Mouse (Mus musculus): Measurements from ENCODE around the gene Pgam2. TPM values are rescaled to one million over a fixed set of nuclear protein-coding genes. Genes with fewer than 3 reads are reported as not detected.
"Not testable (repeated sequence)": the region's sequence is repeated elsewhere in the genome, so short reads cannot be mapped to it uniquely, and the experiment has no call there.

Pgam2 gene
- total RNA-seq, 2 experiments from 2014 or later: not detected

- ATAC-seq (ENCODE audit: poor library complexity, severe bottlenecking): not testable (repeated sequence)
These were observed 6.0 kb upstream of the Pgam2 start for GRCm38 (mm10) chr11:5809487-5809886.

GRCm38 (mm10) chr11:5807956-5808355 lies 4.4 kb upstream of the Pgam2 start:
- no peak for ATAC-seq (ENCODE audit: poor library complexity, severe bottlenecking)

GRCm38 (mm10) chr11:5805711-5806110 lies 2.2 kb upstream of the Pgam2 start:
- ATAC-seq (ENCODE audit: poor library complexity, severe bottlenecking): no peak

GRCm38 (mm10) chr11:5804174-5804573 lies 641 bp upstream of the Pgam2 start:
- no peak for ATAC-seq (ENCODE audit: poor library complexity, severe bottlenecking)

- ATAC-seq (ENCODE audit: poor library complexity, severe bottlenecking): peak; percentile 39; the same call in 1 of the 2 replicates
These were observed 896 bp downstream of the Pgam2 start for GRCm38 (mm10) chr11:5802457-5803217.

- no peak for ATAC-seq (ENCODE audit: poor library complexity, severe bottlenecking)
These were observed 1.5 kb downstream of the Pgam2 start for GRCm38 (mm10) chr11:5802005-5802404.

- no peak for ATAC-seq (ENCODE audit: poor library complexity, severe bottlenecking)
These were observed 2.0 kb downstream of the Pgam2 start for GRCm38 (mm10) chr11:5801511-5801910.

- ATAC-seq (ENCODE audit: poor library complexity, severe bottlenecking): no peak
These were observed 3.7 kb downstream of the Pgam2 start for GRCm38 (mm10) chr11:5799621-5800490.

- no peak for ATAC-seq (ENCODE audit: poor library complexity, severe bottlenecking)
These were observed 5.6 kb downstream of the Pgam2 start for GRCm38 (mm10) chr11:5797928-5798327.

- ATAC-seq (ENCODE audit: poor library complexity, severe bottlenecking): no peak
These were observed 6.2 kb downstream of the Pgam2 start for GRCm38 (mm10) chr11:5797371-5797770.

- no peak for ATAC-seq (ENCODE audit: poor library complexity, severe bottlenecking)
These were observed 6.6 kb downstream of the Pgam2 start for GRCm38 (mm10) chr11:5796939-5797338.

- ATAC-seq (ENCODE audit: poor library complexity, severe bottlenecking): no peak
These were observed 7.8 kb downstream of the Pgam2 start for GRCm38 (mm10) chr11:5795706-5796105.

GRCm38 (mm10) chr11:5795290-5795689 lies 8.2 kb downstream of the Pgam2 start:
- no peak for ATAC-seq (ENCODE audit: poor library complexity, severe bottlenecking)

- no peak for ATAC-seq (ENCODE audit: poor library complexity, severe bottlenecking)
These were observed 13.1 kb downstream of the Pgam2 start for GRCm38 (mm10) chr11:5790431-5790830.

GRCm38 (mm10) chr11:5789754-5790333 lies 13.7 kb downstream of the Pgam2 start:
- peak; percentile 25 for ATAC-seq (ENCODE audit: poor library complexity, severe bottlenecking)

GRCm38 (mm10) chr11:5789071-5789753 lies 14.3 kb downstream of the Pgam2 start:
- peak; percentile 42 for ATAC-seq (ENCODE audit: poor library complexity, severe bottlenecking)

- ATAC-seq (ENCODE audit: poor library complexity, severe bottlenecking): peak; percentile 71
These were observed 15.2 kb downstream of the Pgam2 start, which contains the start of gene Dbnl for GRCm38 (mm10) chr11:5788056-5789014. Dbnl (plus strand) TSS chr11:5788488.

GRCm38 (mm10) chr11:5787671-5788055 lies 15.9 kb downstream of the Pgam2 start:
- 0 out of 2 replicates have a peak, but pooled peaks have one; percentile 1 for ATAC-seq (ENCODE audit: poor library complexity, severe bottlenecking)

GRCm38 (mm10) chr11:5785732-5786131 lies 17.8 kb downstream of the Pgam2 start:
- peak; percentile 25 for ATAC-seq (ENCODE audit: poor library complexity, severe bottlenecking)

Data from megakaryocyte, adult 5-6 weeks (primary cell).